Mouse (Mus musculus) urinary bladder, postnatal 36 days (tissue): ENCODE data around the gene Dhx37.
A peak's percentile ranks its signal among the peaks of the same experiment; 100 is the strongest.

Experiments used
- DNase-seq, 2 experiments: peaks; one replicate each; pipeline ENCODE4 v3.0.0; 2022; ENCODE audit warnings: low spot score in 2 of 2, mixed read lengths in 1 of 2

Dhx37 gene

DNA sequence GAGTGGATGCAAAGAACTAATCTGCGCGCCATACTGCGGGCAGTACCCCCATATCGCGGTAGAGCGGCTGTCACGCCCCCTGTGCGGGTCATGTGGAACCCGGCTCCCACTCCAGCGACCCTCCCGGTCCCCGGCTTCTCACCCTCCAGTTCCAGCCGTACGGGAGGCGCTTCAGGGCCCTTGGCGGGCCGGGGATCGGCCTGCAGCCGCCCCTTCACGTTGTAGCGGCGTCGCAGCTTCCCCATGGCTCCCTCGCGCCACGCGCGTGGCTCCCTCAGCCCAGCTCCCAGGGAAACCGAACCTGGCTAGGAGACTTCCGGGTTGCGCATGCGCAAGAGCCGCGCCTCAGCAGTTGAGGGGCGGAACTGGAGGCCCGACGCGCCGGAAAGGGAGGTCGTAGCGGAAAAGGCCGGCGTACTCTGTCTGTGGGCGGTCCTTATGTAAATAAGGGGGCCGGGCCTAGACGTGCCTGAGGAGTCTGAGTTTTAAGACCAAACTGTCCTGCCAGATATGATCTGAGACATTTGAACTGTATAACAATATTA lies at the start of gene Dhx37:
TSS of gene Dhx37 (minus strand) at position 329 of the 545 bp plus-strand sequence.
- DNase-seq: peak; percentile 84 to 93

DNA sequence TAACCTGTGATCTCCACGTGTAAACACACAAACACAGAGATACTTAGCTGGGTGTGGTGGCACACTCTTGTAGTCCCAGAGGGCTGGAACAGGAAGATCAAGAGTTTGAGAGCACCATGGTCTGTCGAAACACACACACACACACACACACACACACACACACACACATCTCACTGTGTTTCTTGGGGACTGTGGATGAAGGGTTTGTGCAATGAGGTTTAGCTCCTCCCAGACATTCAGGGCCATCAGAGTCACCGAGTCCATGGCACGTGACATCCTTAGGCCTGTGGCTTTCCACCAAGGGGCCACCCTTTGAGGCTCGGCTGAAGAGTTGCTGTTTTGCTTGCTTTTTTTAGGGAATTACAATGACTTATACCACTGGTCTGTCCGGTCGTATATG lies 48.6 kb upstream of the Dhx37 start:
- DNase-seq: no peak

DNA sequence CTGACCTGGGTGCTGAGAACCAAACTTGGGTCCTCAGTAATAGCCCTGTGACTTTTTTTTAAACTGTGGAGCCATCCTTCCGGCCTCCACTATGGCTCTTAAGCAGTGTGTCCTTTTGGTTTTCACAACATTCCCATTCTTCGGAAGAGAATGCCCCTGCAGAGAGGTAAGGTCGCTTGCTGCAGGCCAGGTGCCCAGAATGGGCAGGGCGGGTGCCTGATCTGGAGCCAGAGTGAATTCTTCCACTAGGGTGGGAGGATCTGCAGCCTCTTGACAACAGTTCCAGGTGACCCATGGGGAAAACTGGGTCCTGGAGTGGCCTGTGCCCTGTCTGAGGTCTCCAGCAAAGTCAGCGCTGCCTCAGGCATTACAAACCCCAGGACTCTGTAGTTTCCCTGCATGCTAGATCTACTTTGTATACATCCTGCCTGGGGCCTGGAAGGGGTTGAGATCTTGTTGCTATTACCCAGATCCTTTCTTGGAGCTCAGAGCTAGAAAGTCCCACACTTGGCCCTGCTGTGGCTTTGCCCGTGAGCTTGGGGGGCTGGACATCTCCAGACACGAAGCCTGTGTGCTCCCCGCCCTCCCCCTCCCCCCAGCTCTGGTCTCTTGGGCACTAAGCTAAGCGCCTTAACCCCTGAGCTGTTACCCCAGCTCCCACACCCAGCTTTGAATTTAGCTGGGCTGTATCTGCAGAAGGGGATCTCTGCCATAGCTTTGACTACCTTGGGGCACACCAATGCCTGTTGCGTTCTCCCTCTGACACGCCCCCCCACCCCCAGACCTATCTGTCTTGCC lies 46.7 kb upstream of the Dhx37 start:
- DNase-seq: no peak

DNA sequence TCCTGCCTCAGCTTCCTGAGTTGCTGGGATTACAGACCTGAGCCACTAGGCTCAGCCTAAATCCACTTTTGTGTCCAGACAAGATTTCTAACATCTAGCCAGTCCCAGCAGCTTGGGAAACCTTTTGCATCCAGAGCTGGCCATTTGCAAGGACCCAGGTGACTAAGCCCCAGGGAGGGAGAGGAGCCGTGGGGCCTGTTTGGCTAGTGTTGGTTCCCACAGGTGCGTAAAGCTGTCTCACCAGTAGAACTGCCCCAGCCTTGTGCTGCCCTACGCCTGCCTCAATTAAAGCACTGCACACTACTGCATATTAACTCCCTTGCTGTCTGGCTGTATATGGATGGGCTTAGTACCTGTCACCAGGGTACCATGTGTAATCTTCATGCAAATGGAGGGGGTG lies 45.5 kb upstream of the Dhx37 start:
- peak in 1 of 2 experiments; percentile 31 for DNase-seq

DNA sequence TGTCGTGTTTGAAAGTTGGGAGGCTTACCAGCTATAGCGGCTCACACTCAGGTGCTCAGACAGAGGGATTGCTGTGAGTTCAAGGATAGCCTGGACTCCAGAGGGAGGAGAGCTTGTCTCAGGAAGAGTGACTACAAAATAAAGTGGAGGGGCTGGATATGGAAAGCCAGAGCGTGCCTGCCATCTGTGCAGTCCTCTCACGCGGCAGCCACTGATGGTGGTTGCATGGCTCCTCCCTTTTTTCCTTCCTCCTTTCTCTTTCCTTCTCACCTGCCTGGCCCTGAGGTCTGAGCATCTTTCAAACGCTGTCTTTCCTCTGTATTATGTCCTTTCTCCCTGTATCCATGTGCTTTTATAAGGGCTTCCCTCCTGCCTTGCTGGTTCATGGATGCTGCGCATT lies 44.1 kb upstream of the Dhx37 start:
- DNase-seq: no peak

DNA sequence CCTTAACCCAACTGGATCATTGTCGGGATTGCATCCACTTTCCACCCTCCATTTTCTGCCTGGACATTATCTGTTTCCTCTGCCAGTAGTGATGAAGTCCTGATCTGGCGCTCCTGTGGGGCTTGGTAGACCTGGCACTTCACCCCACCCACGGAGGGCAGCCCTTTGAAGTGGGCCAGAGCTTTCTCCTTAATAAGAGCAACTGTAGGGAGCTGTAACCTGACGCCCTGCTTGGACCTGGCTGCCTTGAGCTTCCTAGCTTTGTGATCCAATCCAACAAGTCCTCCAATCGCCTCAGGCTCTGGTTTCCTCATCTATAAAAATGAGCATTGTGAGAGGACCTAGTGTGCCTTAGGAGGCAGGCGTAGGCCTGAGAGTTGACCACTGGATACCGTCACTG lies 43.6 kb upstream of the Dhx37 start:
- DNase-seq: no peak

DNA sequence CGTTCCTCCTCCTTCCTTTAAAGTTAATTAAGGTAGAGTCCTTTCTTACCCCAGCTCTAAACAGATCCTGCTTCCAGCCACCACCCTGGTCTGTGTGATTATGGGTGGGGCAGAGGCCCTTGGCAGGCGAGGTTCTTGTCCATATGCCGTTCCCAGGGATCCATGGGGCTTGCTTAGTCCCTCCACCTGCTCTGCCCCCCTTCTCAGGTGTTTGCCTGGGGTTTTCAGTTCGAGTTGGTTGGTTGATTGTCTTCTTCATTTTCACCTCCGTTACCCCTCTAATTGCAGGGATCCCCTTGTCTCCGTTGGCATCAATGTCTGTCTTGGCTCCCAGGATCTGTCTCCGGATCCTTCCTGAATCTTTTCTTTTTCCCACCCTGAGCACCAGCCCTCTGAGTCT lies 42.9 kb upstream of the Dhx37 start:
- no peak for DNase-seq

DNA sequence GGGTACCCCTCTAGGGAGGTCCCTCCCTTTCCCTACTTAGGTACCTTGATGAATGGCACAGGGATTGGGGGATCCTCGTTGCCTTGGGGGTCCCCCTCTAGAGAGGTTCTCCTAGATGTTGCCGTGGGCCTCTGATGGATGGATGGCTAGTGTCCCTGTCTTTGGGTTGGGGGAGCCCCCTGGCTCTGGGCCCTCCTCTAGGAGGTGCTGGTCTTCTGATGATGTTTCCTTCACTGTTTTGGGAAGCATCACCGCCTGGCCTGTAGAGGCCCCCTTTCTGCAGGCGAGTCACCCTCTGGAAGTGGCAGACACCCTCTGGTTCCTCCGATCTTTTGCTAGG lies 42.3 kb upstream of the Dhx37 start:
- DNase-seq: no peak

DNA sequence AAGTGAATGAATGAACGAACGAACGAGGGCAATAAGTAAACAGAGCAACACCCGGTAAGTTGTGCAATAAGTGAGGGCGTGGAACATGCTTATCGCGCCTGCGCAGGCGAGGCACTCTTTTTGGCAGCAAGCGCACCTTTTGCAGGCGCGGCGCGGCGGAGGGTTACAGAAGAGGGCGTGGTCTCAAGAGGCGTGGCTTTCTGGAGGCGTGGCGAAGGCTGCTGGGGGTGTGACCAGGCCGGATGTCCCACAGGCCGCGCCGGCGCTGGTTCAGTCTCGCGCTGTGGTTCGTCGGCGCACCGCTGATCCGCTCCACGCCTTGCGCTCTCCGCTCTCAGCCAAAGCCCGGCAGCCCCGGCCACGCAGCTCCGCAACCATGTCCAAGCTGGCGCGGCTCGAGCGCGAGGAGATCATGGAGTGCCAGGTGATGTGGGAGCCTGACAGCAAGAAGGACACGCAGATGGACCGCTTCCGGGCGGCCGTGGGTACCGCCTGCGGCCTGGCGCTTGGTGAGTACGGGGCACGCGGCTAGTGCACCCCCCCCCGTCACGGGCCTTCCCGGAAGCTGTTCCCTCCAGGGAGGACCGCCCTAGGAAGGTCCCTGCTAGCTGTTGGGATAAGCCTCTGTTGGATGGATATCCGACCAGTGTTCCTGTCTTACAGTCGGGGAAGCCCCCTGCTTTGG lies 41.8 kb upstream of the Dhx37 start, which contains the start of gene Aacs:
TSS of gene Aacs (plus strand) at position 214 of the 685 bp plus-strand sequence.
- DNase-seq: peak; percentile 99

DNA sequence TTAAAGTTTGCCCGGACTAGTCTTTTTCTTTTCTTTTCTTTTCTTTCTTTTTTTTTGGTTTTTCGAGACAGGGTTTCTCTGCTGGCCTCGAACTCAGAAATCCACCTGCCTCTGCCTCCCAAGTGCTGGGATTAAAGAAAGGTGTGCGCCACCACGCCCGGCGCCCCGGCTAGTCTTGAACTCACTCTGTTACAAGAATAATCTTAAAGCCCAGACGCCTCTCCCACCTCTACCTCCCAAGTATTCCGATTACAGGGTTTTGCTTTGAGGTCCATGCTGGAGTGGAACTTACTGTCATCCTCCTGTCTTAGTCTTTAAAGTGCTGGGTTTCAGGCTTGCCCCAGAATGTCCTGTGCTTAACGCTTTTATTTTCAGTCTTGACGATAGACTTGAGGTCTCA lies 41.1 kb upstream of the Dhx37 start:
- DNase-seq: no peak

DNA sequence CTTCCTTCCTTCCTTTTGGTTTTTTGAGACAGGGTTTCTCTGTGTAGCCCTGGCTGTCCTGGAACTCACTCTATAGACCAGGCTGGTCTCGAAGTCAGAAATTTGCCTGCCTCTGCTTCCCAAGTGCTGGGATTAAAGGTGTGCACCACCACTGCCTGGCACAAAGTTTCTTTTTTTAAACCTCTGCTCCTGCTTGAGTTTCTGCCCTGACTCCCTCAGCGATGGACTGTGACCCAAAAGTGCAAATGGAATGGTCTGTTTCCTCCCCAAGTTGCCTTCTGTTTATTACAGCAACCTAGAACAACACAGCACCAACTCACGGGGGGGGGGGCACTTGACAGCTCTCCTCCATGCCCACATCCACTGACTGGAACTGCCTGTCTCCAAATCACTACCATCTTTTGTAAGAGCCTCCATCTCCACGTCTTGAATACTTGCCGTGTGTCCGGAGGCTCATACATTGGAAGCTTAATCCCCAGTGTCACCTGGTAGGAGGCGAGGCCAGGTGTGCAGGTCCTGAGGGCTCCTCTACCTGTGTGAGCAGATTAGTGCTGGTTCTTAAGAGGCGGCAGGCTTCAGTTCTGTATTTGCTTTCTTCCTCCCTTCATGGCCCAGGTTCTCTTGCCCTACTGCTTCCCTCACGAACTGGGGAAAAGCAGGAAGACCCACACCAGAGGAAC lies 39.0 kb upstream of the Dhx37 start:
- DNase-seq: no peak

DNA sequence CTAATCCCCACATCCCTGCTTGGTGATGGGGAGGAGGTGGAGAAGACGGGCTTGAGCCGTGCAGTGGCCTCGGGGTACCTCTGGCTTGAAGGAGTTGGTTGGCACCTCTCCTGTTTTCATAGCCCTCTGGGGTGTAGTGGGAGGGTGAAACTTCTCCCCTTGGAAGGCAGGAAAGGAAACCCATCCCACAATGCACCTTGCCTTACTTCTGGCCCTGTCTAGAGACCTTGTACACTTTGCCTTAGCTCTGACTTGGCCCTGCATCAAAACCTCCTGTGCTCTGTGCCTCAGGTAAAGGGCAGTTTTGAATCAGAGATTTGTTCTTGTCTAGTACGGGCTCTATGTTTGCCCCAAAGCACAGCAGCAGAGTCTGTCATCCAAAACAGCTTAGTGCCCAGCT lies 36.8 kb upstream of the Dhx37 start:
- no peak for DNase-seq

DNA sequence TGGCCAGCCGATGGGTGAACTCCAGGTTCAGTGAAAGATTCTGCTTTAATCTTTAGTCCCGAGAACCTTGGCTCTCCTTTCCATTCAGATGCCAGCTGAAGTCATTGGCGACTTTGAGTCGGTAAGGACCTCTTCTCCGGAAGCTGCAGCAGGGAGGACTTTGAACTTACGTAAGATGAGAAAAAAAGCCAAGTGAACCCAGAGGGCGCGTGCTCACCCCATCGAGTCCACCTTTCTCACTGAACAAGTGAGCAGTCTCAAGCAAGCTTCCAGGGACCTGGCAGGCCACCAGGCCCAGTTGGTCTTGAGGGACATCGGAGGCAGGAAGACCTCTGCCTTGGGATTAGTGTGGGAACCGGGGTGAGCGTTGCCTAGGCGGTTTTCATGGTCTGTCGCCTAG lies 33.3 kb upstream of the Dhx37 start:
- DNase-seq: peak in 1 of 2 experiments; percentile 53

DNA sequence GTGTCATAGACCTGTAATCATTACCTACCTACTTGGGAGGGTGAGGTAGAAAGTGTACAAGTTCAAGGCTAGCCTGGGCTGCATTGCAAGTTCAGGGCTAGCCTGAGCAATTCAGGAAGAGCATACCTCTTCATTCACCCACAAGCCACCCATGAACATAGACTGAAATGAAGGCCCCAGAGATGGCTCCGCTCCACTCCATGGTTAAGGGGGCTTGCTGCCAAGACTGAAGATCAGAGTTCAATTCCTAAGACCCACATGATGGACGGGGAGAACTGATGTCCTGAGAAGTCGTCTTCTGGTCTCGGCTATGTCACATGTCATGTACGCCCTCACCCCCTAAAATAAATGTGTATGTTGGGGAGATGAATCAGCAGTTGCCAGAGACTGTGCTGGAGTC lies 32.6 kb upstream of the Dhx37 start:
- no peak for DNase-seq

DNA sequence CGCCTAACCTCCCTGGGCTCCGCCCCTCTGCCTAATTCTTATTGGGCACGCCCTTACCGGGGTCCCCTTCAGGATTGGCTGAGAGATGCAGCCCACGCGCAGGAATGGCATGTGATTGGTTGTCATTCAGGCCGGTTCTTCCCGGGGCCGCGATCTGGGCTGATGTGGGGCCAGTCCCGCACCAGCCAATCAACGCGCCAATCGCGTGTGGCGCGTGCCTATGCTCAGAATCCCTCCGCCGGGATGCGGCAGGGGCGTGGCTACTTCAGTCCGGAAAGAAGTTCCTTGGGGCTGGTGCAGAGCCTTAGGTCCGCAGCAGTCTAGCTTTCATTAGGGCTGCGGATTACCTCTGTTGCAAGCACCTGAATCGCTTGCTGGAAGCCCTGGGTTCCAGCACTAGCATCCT lies 31.8 kb upstream of the Dhx37 start:
- DNase-seq: peak; percentile 89 to 97

DNA sequence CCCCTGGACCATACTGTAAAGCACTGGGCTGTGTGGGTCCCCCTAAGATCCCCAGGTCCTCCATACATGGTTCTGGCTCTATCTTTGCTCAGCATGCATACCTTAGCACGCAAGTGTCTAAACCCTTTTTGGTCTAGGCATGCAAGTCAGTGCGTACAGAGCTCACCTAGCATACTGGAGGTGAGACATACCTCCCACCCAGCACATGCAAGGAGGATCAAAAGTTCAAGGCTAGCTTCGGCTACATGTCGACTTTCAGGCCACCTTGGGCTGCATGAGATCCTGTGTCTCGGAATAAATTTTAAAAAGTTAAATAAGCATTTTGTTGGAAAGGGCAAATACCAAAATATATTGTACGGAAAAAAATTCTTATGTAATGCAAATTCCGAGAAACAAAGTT lies 31.3 kb upstream of the Dhx37 start:
- DNase-seq: no peak

DNA sequence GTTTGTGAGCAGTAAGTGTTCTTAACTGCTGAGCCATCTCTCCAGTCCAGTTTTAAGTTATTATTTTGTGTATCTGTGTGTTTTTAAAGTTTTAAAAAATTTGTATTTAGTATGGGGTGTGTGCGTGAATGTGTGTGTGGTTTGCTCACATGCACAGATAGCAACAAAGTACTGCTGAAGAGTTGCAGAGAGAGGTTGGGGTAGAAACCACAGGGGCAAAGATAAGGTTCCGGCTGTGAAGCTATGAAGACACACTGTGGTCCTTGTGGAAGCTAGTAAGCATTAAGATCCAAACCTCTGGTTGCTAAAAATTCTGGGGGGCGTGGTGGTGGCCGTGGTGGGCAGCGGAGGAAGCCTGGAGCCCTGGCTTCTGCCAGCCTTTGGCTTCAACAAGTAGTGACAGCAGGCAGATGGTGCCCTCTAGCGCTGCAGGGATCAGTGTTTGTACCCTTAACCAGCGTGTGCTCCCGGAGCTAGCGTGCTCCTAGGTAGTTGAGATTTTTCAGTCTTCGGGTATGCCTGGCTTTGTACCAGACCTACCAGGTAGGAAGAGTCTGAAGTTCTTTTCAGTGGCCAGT lies 28.0 kb upstream of the Dhx37 start:
- DNase-seq: peak in 1 of 2 experiments; percentile 51

DNA sequence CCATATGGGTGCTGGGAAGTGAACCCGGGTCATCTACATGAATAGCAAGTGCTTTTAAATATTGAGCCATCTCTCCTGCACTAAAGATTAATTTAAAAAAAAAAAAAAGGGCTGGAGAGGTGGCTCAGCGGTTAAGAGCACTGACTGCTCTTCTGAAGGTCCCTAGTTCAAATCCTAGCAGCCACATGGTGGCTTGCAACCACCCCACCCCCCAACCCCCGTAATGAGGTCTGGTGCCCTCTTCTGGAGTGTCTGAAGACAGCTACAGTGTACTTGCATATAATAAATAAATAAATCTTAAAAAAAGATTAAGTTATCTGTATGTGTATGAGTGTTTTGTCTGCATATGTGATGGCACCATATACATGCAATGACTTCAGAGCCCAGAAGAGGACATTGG lies 26.7 kb upstream of the Dhx37 start:
- no peak for DNase-seq

DNA sequence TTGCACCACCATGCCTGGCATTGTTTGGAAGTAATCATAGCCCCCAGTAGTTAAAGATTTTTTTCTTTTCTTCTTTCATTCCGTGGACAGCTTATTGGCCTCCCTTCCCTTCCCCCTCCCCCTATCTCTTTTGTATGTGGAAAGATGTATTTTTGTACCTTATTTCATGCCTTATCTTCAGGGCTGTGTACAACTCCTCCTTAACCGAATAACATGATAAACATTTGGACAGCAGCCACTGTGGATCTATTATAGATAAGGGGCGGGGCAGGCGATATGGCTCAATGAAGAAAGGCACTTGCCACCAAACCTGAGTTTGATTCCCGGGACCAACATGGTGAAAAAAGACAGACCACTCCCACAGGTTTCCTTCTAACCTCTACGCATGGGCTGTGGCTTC lies 23.6 kb upstream of the Dhx37 start:
- DNase-seq: no peak

DNA sequence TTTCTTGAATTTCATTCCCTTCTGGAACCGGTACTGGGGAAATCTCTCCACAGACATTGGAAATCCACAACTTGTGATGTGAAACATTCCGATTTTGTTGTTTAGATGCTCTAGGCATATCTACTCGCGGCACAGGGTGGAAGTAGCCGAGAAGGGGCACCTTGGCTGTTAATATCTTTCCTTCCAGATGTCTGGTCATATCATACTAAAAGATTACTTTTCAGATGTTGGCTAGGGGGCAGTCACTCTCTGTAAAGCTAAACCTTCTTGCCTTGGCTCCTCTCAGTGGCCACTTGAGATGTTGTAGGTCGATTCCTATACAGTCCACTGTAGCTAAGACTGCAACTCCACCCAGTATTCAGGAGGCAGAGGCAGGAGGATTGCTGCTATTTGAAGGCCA lies 22.2 kb upstream of the Dhx37 start:
- DNase-seq: no peak

DNA sequence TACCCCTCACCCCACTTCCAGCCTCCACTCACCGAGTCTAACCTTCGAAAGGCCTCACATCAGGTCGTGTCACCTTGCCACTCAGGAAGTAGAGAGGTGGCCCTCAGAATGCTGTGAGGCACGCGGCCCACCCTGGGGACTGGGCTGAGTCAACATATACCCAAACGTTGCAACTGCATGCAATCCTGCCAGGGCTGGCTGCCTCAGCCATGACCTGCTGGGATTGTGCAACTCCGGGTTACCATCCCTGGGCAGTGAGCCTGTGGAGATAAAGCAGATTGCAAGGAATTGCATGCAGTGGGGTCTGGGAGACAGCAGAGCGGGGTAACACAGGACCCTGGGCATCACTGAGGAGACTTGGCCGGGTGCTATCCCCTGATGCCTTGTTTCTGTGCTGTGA lies 18.7 kb upstream of the Dhx37 start:
- DNase-seq: peak in 1 of 2 experiments; percentile 67

DNA sequence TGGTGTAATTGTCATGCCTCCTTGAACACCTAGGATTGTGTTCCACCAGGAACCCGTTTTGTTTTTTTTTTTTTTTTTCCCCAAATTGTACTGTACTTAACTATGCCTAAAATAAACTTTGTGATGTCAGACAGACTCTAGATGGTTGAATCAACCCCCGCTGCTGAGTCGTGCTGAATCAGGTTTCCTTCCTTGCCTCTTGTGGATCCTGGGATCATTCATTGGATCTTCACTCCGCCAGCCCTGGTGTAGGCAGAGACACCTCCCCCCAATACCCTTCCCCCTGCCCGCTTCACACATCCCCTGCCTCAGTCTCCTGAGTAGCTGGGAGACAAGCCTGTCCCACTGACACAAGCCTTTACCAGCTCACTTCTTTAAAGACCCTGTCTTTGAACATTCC lies 15.4 kb upstream of the Dhx37 start:
- no peak for DNase-seq
